Mouse (Mus musculus) thymus, adult 2 months (tissue): ENCODE results near the gene Pitpnm3.

Source experiments
- CTCF ChIP-seq: fragments of 200-500 bp; IDR thresholded peaks from 2 replicates; pipeline ENCODE4 v1.5.1; 2012; ENCODE audit warnings: mild to moderate bottlenecking, control low read depth, low read length, moderate library complexity, borderline replicate concordance; ENCODE audit not compliant: control insufficient read depth, poor library complexity, insufficient read depth; ENCODE audit errors: extremely low read depth
- POLR2A ChIP-seq: fragments of 200-500 bp; IDR thresholded peaks from 2 replicates; pipeline ENCODE4 v1.6.1; 2012; ENCODE audit warnings: mild to moderate bottlenecking, low read length, control low read depth, moderate library complexity; ENCODE audit not compliant: control insufficient read depth, poor library complexity, insufficient read depth; ENCODE audit errors: extremely low read depth

- TF ChIP-seq CTCF (no peak), POLR2A (no peak)
These were observed 91.3 kb downstream of the Pitpnm3 start for GRCm38 (mm10) chr11:72044231-72044630.
